Mouse (Mus musculus) natural killer cell, adult 2 months (primary cell): ENCODE measurements around the gene Mttp.

Source experiments
- DNase-seq, 2 experiments: peaks; one replicate each; pipeline ENCODE4 v3.0.0; 2022; ENCODE audit warnings: low spot score in 2 of 2

Gene Mttp

GRCm38 (mm10) chr3:138051431-138051830 lies 93.3 kb downstream of the Mttp start:
- no peak for DNase-seq

GRCm38 (mm10) chr3:138050772-138051171 lies 94.0 kb downstream of the Mttp start:
- no peak for DNase-seq

DNA sequence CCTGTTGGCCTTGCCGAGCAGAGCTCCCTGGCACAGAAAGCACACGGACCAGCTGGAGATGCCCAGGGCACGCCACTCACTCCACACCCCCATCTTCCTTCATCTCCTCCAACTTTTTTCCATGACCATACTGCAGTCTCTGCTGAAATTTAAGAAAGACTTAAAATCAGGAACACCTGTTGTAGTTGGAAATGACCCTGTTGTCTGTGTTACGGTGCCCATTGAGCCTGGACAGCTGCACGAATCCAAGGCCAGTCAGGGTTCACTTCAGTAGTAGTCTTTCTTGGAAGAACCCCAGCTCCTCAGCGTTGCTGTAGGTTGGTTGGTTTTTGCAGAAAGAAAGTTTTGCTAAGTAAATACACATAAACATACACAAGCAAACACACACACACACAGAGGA lies 95.2 kb downstream of the Mttp start:
- DNase-seq: no peak

DNA sequence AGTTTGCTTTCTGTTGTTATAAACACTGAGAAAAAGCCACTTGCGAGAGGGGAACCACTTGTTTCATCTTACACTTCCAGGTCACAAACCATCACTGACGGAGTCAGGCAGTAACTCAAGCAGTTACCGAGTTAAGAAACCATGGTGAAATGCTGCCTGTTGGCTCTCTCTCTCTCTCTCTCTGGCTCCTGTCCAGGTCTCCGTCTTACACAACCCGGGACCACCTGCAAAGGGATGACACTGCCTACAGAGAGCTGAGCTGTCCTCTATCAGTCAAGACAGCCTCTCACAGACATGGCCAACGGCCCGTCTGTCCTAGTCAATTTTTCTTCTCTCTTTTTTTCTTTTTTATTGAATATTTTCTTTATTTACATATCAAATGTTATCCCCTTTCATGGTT lies 101.5 kb downstream of the Mttp start:
- no peak for DNase-seq

- peak in 1 of 2 experiments; percentile 18 for DNase-seq
Measured at GRCm38 (mm10) chr3:138041591-138042301, 103.0 kb downstream of the Mttp start.

GRCm38 (mm10) chr3:138040938-138041337 lies 103.8 kb downstream of the Mttp start:
- no peak for DNase-seq
